Mouse (Mus musculus) forebrain, postnatal 0 days (tissue): ENCODE measurements around the gene Lix1l. TPM values are rescaled to one million over a fixed set of nuclear protein-coding genes. Genes with fewer than 3 reads are reported as not detected.

Experiments
- ATAC-seq: fragments of 200-750 bp; cut with Nextera tagmentation; 2 replicates; pipeline ENCODE4 v1.8.0; 2017; ENCODE audit warnings: mild to moderate bottlenecking, moderate library complexity
- DNase-seq: peaks from one replicate; pipeline ENCODE4 v3.0.0-alpha.2; 2015
- H3K27ac ChIP-seq: fragments of 300-500 bp; sonication (generic); 2 replicates; pipeline ENCODE4 v1.5.1; 2014; ENCODE audit warnings: low read depth, mild to moderate bottlenecking, antibody characterized with exemption, low read length, moderate library complexity, mixed read lengths
- H3K27me3 ChIP-seq: fragments of 300-500 bp; sonication (generic); 2 replicates; pipeline ENCODE4 v1.6.1; 2014; ENCODE audit warnings: mild to moderate bottlenecking, low read length, mixed read lengths; ENCODE audit not compliant: insufficient read depth
- H3K36me3 ChIP-seq: fragments of 300-500 bp; sonication (generic); 2 replicates; pipeline ENCODE4 v1.6.1; 2014; ENCODE audit warnings: mild to moderate bottlenecking, moderate library complexity; ENCODE audit not compliant: insufficient read depth
- H3K4me1 ChIP-seq: fragments of 300-500 bp; sonication (generic); 2 replicates; pipeline ENCODE4 v1.6.1; 2014; ENCODE audit warnings: antibody characterized with exemption; ENCODE audit not compliant: insufficient read depth
- H3K4me2 ChIP-seq: fragments of 300-500 bp; sonication (generic); 2 replicates; pipeline ENCODE4 v1.6.1; 2014; ENCODE audit warnings: low read depth, mild to moderate bottlenecking, moderate library complexity
- H3K4me3 ChIP-seq: fragments of 300-500 bp; sonication (generic); 2 replicates; pipeline ENCODE4 v1.5.1; 2014; ENCODE audit warnings: low read depth, low read length, mixed read lengths
- H3K9ac ChIP-seq: fragments of 300-500 bp; sonication (generic); 2 replicates; pipeline ENCODE4 v1.6.1; 2014; ENCODE audit warnings: mild to moderate bottlenecking
- H3K9me3 ChIP-seq: fragments of 300-500 bp; sonication (generic); 2 replicates; pipeline ENCODE4 v1.6.1; 2016; ENCODE audit warnings: low read length
- CTCF ChIP-seq: sonication (generic); IDR thresholded peaks from 2 replicates; pipeline ENCODE4 v1.5.1; 2016; ENCODE audit warnings: antibody characterized with exemption, control low read depth, low read depth
- WGBS: fragments of 180-500 bp; shearing (Covaris S2); extraction: QIAGEN DNeasy Blood & Tissue Kit; methylation state at CpG from one replicate; pipeline ENCODE4 v1.1.7; 2014; 5-methylcytosine and 5-hydroxymethylcytosine counted together
- polyA plus RNA-seq: library from polyadenylated mRNA; unstranded; fragments of >200 nt; fragmentation: Nextera tagmentation; extraction: Ambion mirVana; gene quantifications from 2 replicates; pipeline ENCODE4 v1.2.1, GENCODE M21; 2015
- total RNA-seq: library from RNA; depleted of rRNA; stranded (reverse); fragments of >200 nt; gene quantifications from 2 replicates; pipeline ENCODE4 v1.2.3, GENCODE M21; 2014

Lix1l gene
- total and polyA plus RNA-seq, 2 experiments from 2014 or later, result 3.7 to 53.5 TPM

GRCm38 (mm10) chr3:96565105-96565504 is 35.8 kb upstream of the Lix1l start:
- H3K27ac ChIP-seq, result no peak overlapping the region
- no peak overlapping the region for H3K9ac ChIP-seq
- H3K4me3 ChIP-seq, result no peak overlapping the region
- 0 out of 2 replicates have a peak, but pooled peaks cover 12% of the 10 kb centered on the region for H3K4me1 ChIP-seq
- no peak for TF ChIP-seq CTCF
- peaks cover 9% of the 10 kb centered on the region for H3K36me3 ChIP-seq
- WGBS, result 93% methylated on average over 3 of the region's 3 CpGs
- DNase-seq, result no peak
- H3K27me3 ChIP-seq, result no peaks in the 10 kb centered on the region
- no peak for ATAC-seq
- no peaks in the 10 kb centered on the region for H3K9me3 ChIP-seq
- no peak overlapping the region for H3K4me2 ChIP-seq

GRCm38 (mm10) chr3:96566661-96567450 is 34.1 kb upstream of the Lix1l start:
- no peak overlapping the region for H3K4me3 ChIP-seq
- TF ChIP-seq CTCF, result no peak
- H3K9ac ChIP-seq, result no peak overlapping the region
- no peaks in the 10 kb centered on the region for H3K9me3 ChIP-seq
- 90% methylated on average over 8 of the region's 8 CpGs for WGBS
- no peaks in the 10 kb centered on the region for H3K4me1 ChIP-seq
- no peaks in the 10 kb centered on the region for H3K27me3 ChIP-seq
- no peaks in the 10 kb centered on the region for H3K36me3 ChIP-seq
- no peak overlapping the region for H3K4me2 ChIP-seq
- no peak overlapping the region for H3K27ac ChIP-seq
- DNase-seq (no peak), ATAC-seq (no peak)

DNA sequence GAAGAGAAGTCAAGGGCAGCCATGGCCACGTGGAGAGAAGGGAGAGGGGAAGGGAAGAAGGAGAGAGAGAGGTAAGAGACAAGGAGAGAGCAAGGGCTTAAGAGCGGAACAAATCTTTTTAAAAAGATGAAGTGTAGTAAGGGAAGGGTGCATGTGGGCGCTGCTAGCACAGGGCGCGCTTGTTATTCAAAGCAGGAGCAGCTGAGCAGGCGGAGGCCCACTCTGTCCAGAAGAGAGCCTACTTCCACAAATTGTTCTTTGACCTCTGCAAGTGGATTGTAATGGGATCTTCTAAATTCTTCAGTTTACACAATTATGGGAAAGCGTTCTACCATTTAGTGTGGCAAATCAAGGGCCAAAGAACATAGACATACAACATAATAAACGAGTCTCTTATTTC is 32.3 kb upstream of the Lix1l start:
- DNase-seq (no peak), ATAC-seq (no peak)
- Histone ChIP-seq H3K4me1 (no peaks in the 10 kb centered on the region), H3K4me3 (no peak overlapping the region), H3K27ac (no peak overlapping the region), H3K36me3 (no peaks in the 10 kb centered on the region), H3K9me3 (no peaks in the 10 kb centered on the region), H3K4me2 (no peak overlapping the region), H3K27me3 (no peaks in the 10 kb centered on the region), H3K9ac (no peak overlapping the region)
- 79% methylated on average over 8 of the region's 8 CpGs for WGBS
- no peak for TF ChIP-seq CTCF

GRCm38 (mm10) chr3:96569506-96569905 is 31.4 kb upstream of the Lix1l start:
- Histone ChIP-seq H3K4me2 (no peak overlapping the region), H3K4me3 (no peak overlapping the region), H3K9me3 (no peaks in the 10 kb centered on the region), H3K9ac (no peak overlapping the region), H3K27ac (no peak overlapping the region), H3K4me1 (no peaks in the 10 kb centered on the region), H3K27me3 (no peaks in the 10 kb centered on the region), H3K36me3 (no peaks in the 10 kb centered on the region)
- no peak for DNase-seq
- 91% methylated on average over 13 of the region's 13 CpGs for WGBS
- no peak for TF ChIP-seq CTCF
- no peak for ATAC-seq

DNA sequence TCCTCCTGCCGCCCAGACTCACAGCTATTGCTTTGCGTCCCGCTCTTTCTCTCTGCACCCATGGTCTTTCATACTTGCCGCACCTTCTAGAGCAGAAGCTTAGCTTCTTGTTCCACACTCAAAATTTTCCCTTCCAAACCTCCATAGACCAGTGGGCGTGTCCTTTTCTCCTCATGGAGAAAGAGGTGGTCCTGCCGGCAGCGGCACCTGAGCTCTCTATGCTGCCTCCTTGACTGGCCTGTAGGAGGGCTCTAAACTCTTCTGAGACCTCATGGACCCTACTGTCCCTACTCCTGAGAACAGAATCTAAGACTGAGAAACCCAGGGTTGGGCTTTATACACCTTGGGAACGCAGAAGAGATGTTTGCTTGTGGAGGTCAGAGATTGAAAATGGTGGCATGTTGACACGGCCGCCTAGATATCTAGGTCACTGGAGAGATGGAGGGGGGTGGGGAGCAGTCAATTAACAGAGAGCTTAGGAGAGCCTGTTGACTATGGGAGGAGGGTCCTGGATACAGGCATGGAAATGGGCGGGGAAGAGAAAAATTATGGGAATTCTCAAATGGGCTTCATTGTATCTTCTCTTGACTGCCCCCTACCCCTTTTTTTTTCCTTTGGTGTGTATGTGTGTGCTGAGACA is 30.9 kb upstream of the Lix1l start:
- no peak for DNase-seq
- no peak overlapping the region for H3K4me3 ChIP-seq
- H3K4me2 ChIP-seq, result no peak overlapping the region
- TF ChIP-seq CTCF, result no peak
- no peak overlapping the region for H3K9ac ChIP-seq
- H3K9me3 ChIP-seq, result no peaks in the 10 kb centered on the region
- no peaks in the 10 kb centered on the region for H3K27me3 ChIP-seq
- H3K4me1 ChIP-seq, result no peaks in the 10 kb centered on the region
- ATAC-seq, result no peak
- H3K36me3 ChIP-seq, result no peaks in the 10 kb centered on the region
- WGBS, result 91% methylated on average over 11 of the region's 11 CpGs
- no peak overlapping the region for H3K27ac ChIP-seq

DNA sequence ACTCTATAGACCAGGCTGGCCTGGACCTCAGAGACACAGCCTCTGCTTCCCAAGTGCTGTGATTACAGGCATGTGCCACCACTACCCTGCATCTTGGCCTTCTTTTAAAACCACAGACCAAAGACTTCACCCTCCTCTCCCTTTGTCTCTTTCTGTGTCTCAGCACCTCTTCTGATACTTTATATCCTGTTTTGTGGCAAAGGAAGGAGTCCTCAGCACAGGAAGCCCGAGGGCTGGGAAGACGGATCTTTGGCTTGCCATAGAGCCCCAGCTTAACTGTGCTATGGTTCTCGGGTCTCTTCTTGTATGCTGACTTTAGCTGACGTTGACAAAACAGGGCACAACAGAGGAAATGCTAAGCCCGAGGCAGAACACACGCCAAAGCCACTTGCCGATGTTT is 30.3 kb upstream of the Lix1l start:
- Histone ChIP-seq H3K4me3 (no peak overlapping the region), H3K9ac (no peak overlapping the region), H3K9me3 (no peaks in the 10 kb centered on the region), H3K27ac (no peak overlapping the region), H3K36me3 (no peaks in the 10 kb centered on the region), H3K27me3 (no peaks in the 10 kb centered on the region), H3K4me2 (no peak overlapping the region), H3K4me1 (no peaks in the 10 kb centered on the region)
- 76% methylated on average over 7 of the region's 7 CpGs for WGBS
- TF ChIP-seq CTCF, result no peak
- DNase-seq, result no peak
- ATAC-seq, result no peak

GRCm38 (mm10) chr3:96571336-96571735 is 29.6 kb upstream of the Lix1l start:
- 75% methylated on average over 2 of the region's 2 CpGs for WGBS
- Histone ChIP-seq H3K9ac (no peak overlapping the region), H3K27ac (no peak overlapping the region), H3K4me3 (no peak overlapping the region), H3K4me2 (no peak overlapping the region), H3K27me3 (no peaks in the 10 kb centered on the region), H3K4me1 (no peaks in the 10 kb centered on the region), H3K36me3 (no peaks in the 10 kb centered on the region), H3K9me3 (no peaks in the 10 kb centered on the region)
- ATAC-seq (no peak), DNase-seq (no peak)
- no peak for TF ChIP-seq CTCF
